Mouse (Mus musculus) embryonic facial prominence, embryonic 14.5 days (tissue): Measurements from ENCODE around the gene Mettl16. TPM values are rescaled to one million over a fixed set of nuclear protein-coding genes. Genes with fewer than 3 reads are reported as not detected.

Experiments used
- ATAC-seq: fragments of 200-750 bp; cut with Nextera tagmentation; 2 replicates; pipeline ENCODE4 v1.8.0; 2017; ENCODE audit warnings: low read depth, moderate number of reproducible peaks, moderate TSS enrichment
- DNase-seq: peaks from one replicate; pipeline ENCODE4 v3.0.0-alpha.2; 2015; ENCODE audit warnings: low spot score
- H3K27ac ChIP-seq: fragments of 300-500 bp; sonication (generic); replicated peaks from 2 replicates; pipeline ENCODE4 v1.5.1; 2014; ENCODE audit warnings: low read depth, mild to moderate bottlenecking, low read length, moderate library complexity
- H3K27me3 ChIP-seq: fragments of 300-500 bp; sonication (generic); replicated peaks from 2 replicates; pipeline ENCODE4 v1.6.1; 2014; ENCODE audit warnings: low read length; ENCODE audit not compliant: control insufficient read depth, insufficient read depth
- H3K36me3 ChIP-seq: fragments of 300-500 bp; sonication (generic); 2 replicates; pipeline ENCODE4 v1.6.1; 2014; ENCODE audit warnings: low read length, mixed read lengths; ENCODE audit not compliant: control insufficient read depth, insufficient read depth
- H3K4me1 ChIP-seq: fragments of 300-500 bp; sonication (generic); 2 replicates; pipeline ENCODE4 v1.6.1; 2014; ENCODE audit warnings: antibody characterized with exemption, low read length; ENCODE audit not compliant: control insufficient read depth, insufficient read depth
- H3K4me2 ChIP-seq: fragments of 300-500 bp; sonication (generic); 2 replicates; pipeline ENCODE4 v1.6.1; 2014; ENCODE audit warnings: low read depth, mild to moderate bottlenecking, low read length, moderate library complexity, mixed read lengths
- H3K4me3 ChIP-seq: fragments of 300-500 bp; sonication (generic); 2 replicates; pipeline ENCODE4 v1.5.1; 2014; ENCODE audit warnings: low read depth, mild to moderate bottlenecking, low read length
- H3K9ac ChIP-seq: fragments of 300-500 bp; sonication (generic); 2 replicates; pipeline ENCODE4 v1.6.1; 2014; ENCODE audit warnings: low read depth, mild to moderate bottlenecking, low read length, moderate library complexity, mixed read lengths
- H3K9me3 ChIP-seq: fragments of 300-500 bp; sonication (generic); 2 replicates; pipeline ENCODE4 v1.6.1; 2016; ENCODE audit warnings: low read length; ENCODE audit not compliant: control insufficient read depth
- WGBS: fragments of 180-500 bp; shearing (Covaris S2); extraction: QIAGEN DNeasy Blood & Tissue Kit; methylation state at CpG from one replicate; pipeline ENCODE4 v1.1.7; 2014; 5-methylcytosine and 5-hydroxymethylcytosine counted together
- polyA plus RNA-seq: library from polyadenylated mRNA; unstranded; fragments of >200 nt; fragmentation: Nextera tagmentation; extraction: Ambion mirVana; gene quantifications from 2 replicates; pipeline ENCODE4 v1.2.1, GENCODE M21; 2014

The Mettl16 gene
- polyA plus RNA-seq, 1 experiment from 2014 or later, result 28.4 TPM

DNA sequence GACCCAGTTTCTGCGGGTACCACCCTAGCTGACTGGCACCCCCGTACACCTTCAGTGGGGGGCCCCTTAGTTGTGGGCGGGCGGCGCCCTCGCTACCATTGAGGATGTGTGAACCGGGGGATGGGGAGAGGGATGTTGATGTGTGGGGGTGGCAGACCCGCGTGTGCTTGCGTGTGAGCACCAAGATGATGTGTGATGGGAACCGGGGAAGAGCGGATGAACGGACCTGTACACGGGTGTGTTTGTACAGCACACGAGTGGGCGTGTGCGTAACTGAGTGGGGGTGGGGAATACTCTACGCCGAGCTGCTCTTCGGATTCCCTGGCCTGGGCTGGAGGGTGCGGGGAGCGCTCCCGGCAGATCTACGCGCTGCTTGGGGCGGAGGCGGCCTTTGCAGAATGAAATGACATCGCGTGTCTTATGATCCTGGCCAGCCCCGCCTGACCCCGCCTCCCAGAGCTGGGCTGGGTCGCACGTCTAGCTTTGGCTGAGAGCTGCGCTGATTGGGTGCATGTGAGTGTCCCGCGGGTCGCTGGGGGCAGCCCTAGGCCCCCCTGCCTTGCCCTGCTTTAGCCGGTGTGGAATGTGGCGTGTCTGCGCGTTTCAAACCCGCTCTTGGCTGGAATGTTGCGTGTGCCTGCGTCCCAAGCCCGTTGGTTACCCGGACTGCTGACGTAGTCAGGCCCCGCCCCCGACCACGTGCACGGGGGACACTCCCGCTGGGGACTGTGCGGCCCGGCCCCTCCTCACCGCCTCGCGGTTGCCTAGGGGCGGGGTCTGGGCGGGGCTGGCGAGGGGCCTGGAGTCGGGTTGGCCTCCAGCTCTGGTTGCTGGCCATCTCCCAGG is 61.2 kb downstream of the Mettl16 start:
- no peaks in the 10 kb centered on the region; the same call in 1 of the 2 replicates for H3K27me3 ChIP-seq
- H3K9ac ChIP-seq, result peak overlapping the region; percentile 83
- H3K9me3 ChIP-seq, result no peaks in the 10 kb centered on the region
- DNase-seq, result peak; percentile 99
- peak overlapping the region; percentile 97 for H3K27ac ChIP-seq
- H3K4me1 ChIP-seq, result peaks cover 22% of the 10 kb centered on the region
- peak overlapping the region; percentile 87 for H3K4me2 ChIP-seq
- peak; percentile 78 for ATAC-seq
- H3K36me3 ChIP-seq, result peaks cover 3% of the 10 kb centered on the region; the same call in 1 of the 2 replicates
- under 1% methylated on average over 40 of the region's 61 CpGs for WGBS
- peak overlapping the region; percentile 82 for H3K4me3 ChIP-seq

DNA sequence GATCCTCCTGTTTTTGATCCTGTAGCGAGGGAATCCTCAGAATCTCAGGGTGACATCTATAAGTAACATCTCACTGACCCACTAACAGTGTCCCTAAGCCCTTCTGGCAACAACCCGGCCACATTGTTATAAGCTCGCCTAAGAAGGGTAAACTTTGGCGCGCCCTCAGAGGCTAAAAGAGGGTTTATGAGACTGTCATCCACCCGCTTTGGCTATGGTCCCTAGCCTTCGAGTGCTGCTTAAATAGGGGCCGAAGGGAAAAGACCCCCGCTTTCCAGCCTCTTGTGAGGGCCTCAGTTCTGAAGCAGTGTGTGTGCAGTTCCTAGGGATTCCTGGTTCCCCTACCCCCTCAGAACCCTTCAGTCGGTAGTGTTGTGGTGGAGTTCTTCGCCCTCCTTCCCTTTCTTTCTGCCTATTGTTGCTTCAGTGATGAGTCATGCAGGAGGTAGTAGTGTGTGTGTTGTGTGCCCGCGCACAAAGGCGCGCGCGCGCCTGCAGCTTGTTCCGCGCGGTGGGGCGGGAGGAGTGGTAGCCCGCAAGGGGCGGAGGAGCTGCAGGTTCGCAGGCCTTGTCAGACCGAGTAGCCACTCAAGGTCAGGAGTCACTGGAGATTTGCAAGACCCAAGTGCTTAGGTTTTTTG is 62.0 kb downstream of the Mettl16 start:
- no peak for ATAC-seq
- peak overlapping the region; percentile 97 for H3K27ac ChIP-seq
- WGBS, result 2% methylated on average over 26 of the region's 26 CpGs
- peak; percentile 89 for DNase-seq
- peaks cover 27% of the 10 kb centered on the region for H3K4me1 ChIP-seq
- H3K36me3 ChIP-seq, result peaks cover 3% of the 10 kb centered on the region; the same call in 1 of the 2 replicates
- no peaks in the 10 kb centered on the region for H3K9me3 ChIP-seq
- H3K4me2 ChIP-seq, result peak overlapping the region; percentile 87
- peak overlapping the region; percentile 70 for H3K9ac ChIP-seq
- no peaks in the 10 kb centered on the region; the same call in 1 of the 2 replicates for H3K27me3 ChIP-seq
- H3K4me3 ChIP-seq, result peak overlapping the region; percentile 82

DNA sequence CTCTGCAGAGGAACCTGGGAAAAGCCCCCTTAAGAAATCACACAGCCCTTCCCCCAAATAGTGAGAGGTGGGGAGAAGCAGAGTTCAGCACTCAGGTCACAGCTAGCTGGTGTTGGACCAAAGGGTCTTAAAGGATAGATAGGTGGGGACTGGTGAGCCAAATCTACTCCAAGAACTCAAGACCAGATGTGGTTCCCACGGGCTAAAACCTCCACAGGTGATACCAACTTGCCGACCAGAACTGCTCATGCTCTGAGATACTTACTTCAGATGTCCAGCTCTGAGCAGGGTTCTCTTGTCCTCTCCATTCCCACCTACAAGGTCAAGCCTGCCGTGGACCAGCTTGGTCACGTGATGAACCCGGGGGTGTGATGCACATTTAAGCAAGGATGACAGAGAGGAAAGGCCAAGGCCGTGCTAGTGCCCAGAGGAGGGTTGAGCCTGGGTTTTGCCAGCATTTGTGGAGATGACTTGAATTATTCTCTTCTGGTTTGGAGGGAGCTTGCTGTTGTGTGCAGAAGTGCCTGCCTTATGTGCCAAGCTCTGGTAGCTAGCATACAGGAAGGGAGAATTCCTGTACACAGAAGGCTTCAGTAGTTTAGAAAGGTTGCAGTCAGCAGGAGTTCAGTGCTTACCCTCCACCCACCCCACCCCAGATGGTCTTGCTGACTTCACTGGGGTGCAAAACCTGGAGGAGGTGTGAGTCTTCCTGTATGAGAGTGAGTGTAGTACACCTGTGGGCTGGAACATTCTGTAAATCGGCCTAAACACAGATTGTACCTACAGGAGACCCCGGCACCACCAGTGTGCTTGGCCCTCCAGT is 63.1 kb downstream of the Mettl16 start:
- H3K4me1 ChIP-seq, result peaks cover 24% of the 10 kb centered on the region
- peak overlapping the region; percentile 97 for H3K27ac ChIP-seq
- DNase-seq (no peak), ATAC-seq (no peak)
- H3K36me3 ChIP-seq, result peaks cover 3% of the 10 kb centered on the region; the same call in 1 of the 2 replicates
- no peaks in the 10 kb centered on the region for H3K9me3 ChIP-seq
- 82% methylated on average over 8 of the region's 8 CpGs for WGBS
- H3K27me3 ChIP-seq, result no peaks in the 10 kb centered on the region
- 0 out of 2 replicates have a peak overlapping the region, but pooled peaks have one; percentile 70 for H3K9ac ChIP-seq
- H3K4me3 ChIP-seq, result no peak overlapping the region
- peak overlapping the region; percentile 87 for H3K4me2 ChIP-seq

DNA sequence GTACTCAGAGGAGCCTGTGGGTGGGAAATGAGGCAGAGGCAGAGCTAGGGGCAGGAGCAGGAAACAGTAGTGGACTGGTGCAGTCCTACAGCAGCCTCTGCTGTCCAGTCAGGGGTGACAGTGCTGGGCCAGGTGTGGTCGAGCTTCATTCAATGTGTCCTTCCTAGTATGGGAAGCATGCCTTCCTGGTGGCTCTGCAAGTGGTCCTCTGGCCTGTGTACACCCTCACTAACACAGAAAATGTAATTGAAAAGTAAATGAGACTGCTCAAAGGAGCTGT is 63.7 kb downstream of the Mettl16 start:
- peaks cover 24% of the 10 kb centered on the region for H3K4me1 ChIP-seq
- no peak overlapping the region for H3K9ac ChIP-seq
- ATAC-seq (no peak), DNase-seq (no peak)
- WGBS, result 46% methylated on average over 1 of the region's 1 CpGs
- peaks cover 3% of the 10 kb centered on the region; the same call in 1 of the 2 replicates for H3K36me3 ChIP-seq
- H3K9me3 ChIP-seq, result no peaks in the 10 kb centered on the region
- H3K4me3 ChIP-seq, result no peak overlapping the region
- no peaks in the 10 kb centered on the region for H3K27me3 ChIP-seq
- no peak overlapping the region for H3K4me2 ChIP-seq
- H3K27ac ChIP-seq, result peak overlapping the region; percentile 53

DNA sequence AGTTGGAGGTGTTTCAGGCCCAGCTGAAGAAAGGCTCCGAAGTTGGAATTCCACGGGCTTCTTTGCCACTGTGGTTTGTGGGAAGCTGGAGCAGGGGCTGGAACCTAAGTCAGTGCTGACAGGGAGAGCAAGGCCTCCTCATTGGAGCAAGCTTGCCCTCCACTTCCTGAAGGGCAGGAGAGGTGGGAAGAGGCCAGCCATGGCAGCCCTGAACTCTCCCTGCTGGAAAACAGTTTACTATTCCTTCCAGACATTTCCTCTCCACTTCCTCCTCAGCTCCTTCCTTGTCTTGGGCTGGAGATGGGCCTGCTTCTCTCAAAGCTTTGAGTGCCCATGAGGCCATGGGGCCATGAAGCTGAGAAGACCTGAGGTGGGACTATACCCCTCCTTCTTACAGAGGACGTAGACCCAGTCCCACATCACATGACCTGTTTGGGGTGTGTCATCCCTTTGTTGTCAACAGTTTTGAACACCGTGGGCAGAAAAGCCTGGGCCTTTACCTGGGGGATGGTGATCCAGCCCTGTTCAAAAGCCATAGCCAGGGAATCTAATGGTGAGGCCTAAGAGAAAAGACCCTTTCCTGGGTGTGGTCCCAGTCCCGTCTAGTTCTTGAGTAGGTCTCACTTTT is 64.1 kb downstream of the Mettl16 start:
- Histone ChIP-seq H3K9me3 (no peaks in the 10 kb centered on the region), H3K27ac (peak overlapping the region; percentile 53; the same call in 1 of the 2 replicates), H3K4me2 (no peak overlapping the region), H3K4me1 (peaks cover 24% of the 10 kb centered on the region), H3K4me3 (no peak overlapping the region), H3K36me3 (peaks cover 5% of the 10 kb centered on the region; the same call in 1 of the 2 replicates), H3K9ac (no peak overlapping the region), H3K27me3 (no peaks in the 10 kb centered on the region)
- ATAC-seq (no peak), DNase-seq (no peak)
- WGBS, result 62% methylated on average over 5 of the region's 5 CpGs

DNA sequence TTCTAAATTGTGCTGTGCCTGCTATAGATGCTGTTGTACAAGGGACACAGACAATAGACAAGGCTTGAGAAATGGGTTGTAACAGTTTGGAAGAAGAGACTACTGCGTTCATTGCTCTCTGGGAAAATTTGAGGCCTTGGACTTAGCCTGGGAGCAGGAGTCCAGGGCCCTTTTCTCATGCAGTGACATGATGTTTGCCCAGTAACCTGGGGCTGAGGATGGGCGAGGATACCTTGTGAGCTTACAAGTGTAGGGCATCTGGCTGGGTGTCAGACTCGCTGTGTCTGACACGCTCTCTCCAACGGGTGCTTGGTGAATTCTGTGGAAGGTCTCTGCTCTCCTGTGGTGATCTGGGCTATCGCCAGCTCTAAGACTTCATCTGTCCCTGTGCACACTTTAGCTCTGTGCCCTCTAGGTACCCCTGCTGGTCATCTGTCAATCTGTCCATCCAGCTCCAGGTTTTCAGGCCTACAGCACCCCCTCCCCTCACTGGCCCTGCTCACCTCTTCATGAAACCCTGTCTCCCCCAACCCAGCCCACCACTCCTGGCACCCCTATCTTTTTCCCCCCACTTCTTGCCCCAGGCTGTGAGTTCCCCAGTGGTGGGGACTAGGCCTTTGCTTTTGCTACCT is 65.1 kb downstream of the Mettl16 start:
- ATAC-seq (no peak), DNase-seq (no peak)
- H3K27me3 ChIP-seq, result no peaks in the 10 kb centered on the region
- H3K36me3 ChIP-seq, result peaks cover 12% of the 10 kb centered on the region; the same call in 1 of the 2 replicates
- WGBS, result 92% methylated on average over 6 of the region's 6 CpGs
- H3K4me1 ChIP-seq, result peaks cover 24% of the 10 kb centered on the region
- H3K9ac ChIP-seq, result no peak overlapping the region
- H3K4me2 ChIP-seq, result no peak overlapping the region
- H3K9me3 ChIP-seq, result no peaks in the 10 kb centered on the region
- H3K27ac ChIP-seq, result no peak overlapping the region
- no peak overlapping the region for H3K4me3 ChIP-seq

DNA sequence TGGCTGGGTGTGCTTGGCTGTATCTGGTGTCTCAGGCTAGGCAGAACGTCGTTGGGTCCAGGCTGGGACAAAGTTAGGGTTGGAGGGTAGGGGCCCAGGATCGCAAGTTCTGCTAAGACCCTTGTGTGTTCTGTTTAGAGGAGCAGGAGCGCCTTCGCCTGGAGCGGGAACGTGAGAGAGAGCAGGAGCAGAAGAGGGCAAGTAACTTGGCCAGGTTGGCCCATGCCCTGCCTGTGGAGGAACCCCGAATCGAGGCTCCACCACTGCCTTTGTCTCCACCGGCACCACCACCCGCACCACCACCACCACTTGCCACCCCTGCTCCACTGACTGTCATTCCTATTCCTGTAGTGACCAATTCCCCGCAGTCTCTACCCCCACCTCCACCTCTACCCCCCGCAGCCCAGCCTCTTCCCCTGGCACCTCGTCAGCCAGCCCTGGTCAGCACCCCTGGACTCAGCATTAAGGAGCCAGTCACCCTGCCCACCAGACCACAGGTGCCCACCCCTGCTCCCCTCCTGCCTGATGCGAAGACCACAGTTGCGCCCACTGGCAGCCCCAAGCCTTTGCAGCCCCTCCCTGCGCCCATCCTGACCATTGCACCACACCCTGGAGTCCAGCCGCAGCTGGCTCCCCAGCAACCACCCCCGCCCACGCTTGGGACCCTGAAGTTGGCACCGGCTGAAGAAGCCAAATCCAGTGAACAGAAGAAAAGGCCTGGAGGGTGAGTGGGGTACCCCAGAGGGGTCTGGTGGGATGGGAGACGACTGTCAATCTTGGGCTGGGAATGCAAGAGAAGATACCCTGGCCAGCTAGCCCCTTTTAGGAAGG is 65.8 kb downstream of the Mettl16 start:
- no peaks in the 10 kb centered on the region for H3K27me3 ChIP-seq
- no peaks in the 10 kb centered on the region for H3K9me3 ChIP-seq
- ATAC-seq, result no peak
- H3K4me1 ChIP-seq, result peaks cover 24% of the 10 kb centered on the region
- H3K27ac ChIP-seq, result no peak overlapping the region
- DNase-seq, result no peak
- WGBS, result 92% methylated on average over 19 of the region's 22 CpGs
- peaks cover 12% of the 10 kb centered on the region; the same call in 1 of the 2 replicates for H3K36me3 ChIP-seq
- H3K9ac ChIP-seq, result no peak overlapping the region
- no peak overlapping the region for H3K4me3 ChIP-seq
- H3K4me2 ChIP-seq, result no peak overlapping the region
